Mouse (Mus musculus) T-helper 17 cell (primary cell): Measurements from ENCODE around the gene Gm28635.

Experiments used
- in situ Hi-C, 2 experiments: fragments of 300-600 bp; cut with MboI, MseI; formaldehyde crosslinking; loops; 1 replicate in 1 of 2; 2 replicates in 1 of 2; pipeline ENCODE4 v1.15.1; 2025; ENCODE audit warnings: high pct_unique_total_duplicates in 2 of 2

Gm28635 gene

GRCm38 (mm10) chr2:84688080-84688844, 10.4 kb upstream of the Gm28635 start:
- in situ Hi-C loops = loop anchor here in 1 of 2 experiments (25.0 kb wide), 2 partner anchors 901 to 1026 kb away; no protein-coding TSS in a partner anchor

- in situ Hi-C loops = loop anchor here in 1 of 2 experiments (25.0 kb wide), 2 partner anchors 895 to 1020 kb away; no protein-coding TSS in a partner anchor
Measured at GRCm38 (mm10) chr2:84682605-84683183, 4.9 kb upstream of the Gm28635 start.

GRCm38 (mm10) chr2:84679016-84679415, 1.2 kb upstream of the Gm28635 start, which contains the start of gene Tmx2:
Gene Tmx2, minus strand, starts transcription at chr2:84679140.
- in situ Hi-C loops = loop anchor here in 1 of 2 experiments (5.0 to 25.0 kb wide), 4 partner anchors 33 to 1017 kb away; partner anchors contain the start of gene Tnks1bp1

GRCm38 (mm10) chr2:84677270-84677967, 422 bp downstream of the Gm28635 start:
- in situ Hi-C loops = loop anchor here in 1 of 2 experiments (5.0 to 25.0 kb wide), 4 partner anchors 35 to 1015 kb away; partner anchors contain the start of gene Tnks1bp1

GRCm38 (mm10) chr2:84671535-84671934, 6.3 kb downstream of the Gm28635 start:
- in situ Hi-C loops = loop anchor here in 1 of 2 experiments (10.0 kb wide), 1 partner anchor 373 kb away; the partner anchor contains the start of gene Tnks1bp1

- in situ Hi-C loops = loop anchor here in 1 of 2 experiments (10.0 kb wide), 1 partner anchor 374 kb away; the partner anchor contains the start of gene Tnks1bp1
Measured at GRCm38 (mm10) chr2:84670569-84670933, 7.3 kb downstream of the Gm28635 start, which contains the start of gene Selenoh. Gene Selenoh, minus strand, starts transcription at chr2:84670770.

- in situ Hi-C loops = loop anchor here in 1 of 2 experiments (10.0 kb wide), 2 partner anchors 265 to 375 kb away; partner anchors contain the start of genes Slc43a3 and Tnks1bp1
Measured at GRCm38 (mm10) chr2:84669828-84670568, 7.8 kb downstream of the Gm28635 start.

- in situ Hi-C loops = loop anchor here in 1 of 2 experiments (10.0 kb wide), 1 partner anchor 269 kb away; the partner anchor contains the start of gene Slc43a3
Measured at GRCm38 (mm10) chr2:84666081-84666480, 11.8 kb downstream of the Gm28635 start.

GRCm38 (mm10) chr2:84662866-84663265, 15.0 kb downstream of the Gm28635 start:
- in situ Hi-C loops = loop anchor here in 1 of 2 experiments (5.0 to 10.0 kb wide), 3 partner anchors 46 to 596 kb away; partner anchors contain the start of gene Slc43a3

- in situ Hi-C loops = loop anchor here in 1 of 2 experiments (5.0 to 10.0 kb wide), 3 partner anchors 43 to 593 kb away; partner anchors contain the start of gene Slc43a3
Measured at GRCm38 (mm10) chr2:84660253-84660652, 17.6 kb downstream of the Gm28635 start.

- in situ Hi-C loops = loop anchor here in 1 of 2 experiments (5.0 kb wide), 2 partner anchors 42 to 202 kb away; no protein-coding TSS in a partner anchor
Measured at GRCm38 (mm10) chr2:84658806-84659205, 19.0 kb downstream of the Gm28635 start, which contains the start of gene Btbd18. Gene Btbd18, plus strand, starts transcription at chr2:84659079.

GRCm38 (mm10) chr2:84655864-84656263, 22.0 kb downstream of the Gm28635 start:
- in situ Hi-C loops = loop anchor here in 1 of 2 experiments (5.0 kb wide), 2 partner anchors 39 to 199 kb away; no protein-coding TSS in a partner anchor

GRCm38 (mm10) chr2:84653354-84653753, 24.5 kb downstream of the Gm28635 start:
- in situ Hi-C loops = loop anchor here in 1 of 2 experiments (5.0 kb wide), 1 partner anchor 196 kb away; no protein-coding TSS in a partner anchor

GRCm38 (mm10) chr2:84650464-84651195, 27.2 kb downstream of the Gm28635 start, which contains the start of gene Ctnnd1:
Gene Ctnnd1, minus strand, starts transcription at chr2:84650765.
- in situ Hi-C loops = loop anchor here in 1 of 2 experiments (5.0 kb wide), 1 partner anchor 193 kb away; no protein-coding TSS in a partner anchor

- in situ Hi-C loops = loop anchor here (5.0 to 25.0 kb wide), 2 partner anchors 192 to 662 kb away; partner anchors contain the start of genes Gm13691 (in 1 of the 2), Gm13694 (in 1 of the 2) and Gm13697 (in 1 of the 2)
Measured at GRCm38 (mm10) chr2:84649674-84650073, 28.2 kb downstream of the Gm28635 start.

GRCm38 (mm10) chr2:84648369-84648768, 29.5 kb downstream of the Gm28635 start:
- in situ Hi-C loops = loop anchor here in 1 of 2 experiments (25.0 kb wide), 1 partner anchor 661 kb away; the partner anchor contains the start of genes Gm13691, Gm13694 and Gm13697

GRCm38 (mm10) chr2:84647051-84647568, 30.7 kb downstream of the Gm28635 start:
- in situ Hi-C loops = loop anchor here in 1 of 2 experiments (25.0 kb wide), 1 partner anchor 660 kb away; the partner anchor contains the start of genes Gm13691, Gm13694 and Gm13697

- in situ Hi-C loops = loop anchor here in 1 of 2 experiments (25.0 kb wide), 1 partner anchor 659 kb away; the partner anchor contains the start of genes Gm13691, Gm13694 and Gm13697
Measured at GRCm38 (mm10) chr2:84646138-84646537, 31.7 kb downstream of the Gm28635 start.
